Mouse (Mus musculus) G1E (cell line): ENCODE measurements around the gene Wdfy2. TPM values are rescaled to one million over a fixed set of nuclear protein-coding genes. Genes with fewer than 3 reads are reported as not detected.

ENCODE experiments used
- ATAC-seq: 2 replicates; pipeline ENCODE4 v1.8.0; 2016; ENCODE audit warnings: mild to moderate bottlenecking; ENCODE audit not compliant: insufficient number of reproducible peaks, poor library complexity, low FRiP score, severe bottlenecking; ENCODE audit errors: extremely low read depth
- DNase-seq: peaks from one replicate; pipeline ENCODE4 v3.0.0; 2012; ENCODE audit warnings: low spot score
- H3K27me3 ChIP-seq: 2 replicates; pipeline ENCODE4 v1.6.1; 2012; ENCODE audit warnings: mild to moderate bottlenecking, low read length, inconsistent platforms; ENCODE audit not compliant: insufficient read depth
- H3K36me3 ChIP-seq: replicated peaks from 2 replicates; pipeline ENCODE3; 2012; ENCODE audit warnings: mild to moderate bottlenecking, inconsistent platforms
- H3K4me1 ChIP-seq: 2 replicates; pipeline ENCODE4 v1.6.1; 2012; ENCODE audit warnings: low read depth, low read length, inconsistent platforms, mixed read lengths; ENCODE audit not compliant: insufficient read depth
- H3K4me3 ChIP-seq: 2 replicates; pipeline ENCODE4 v1.5.1; 2012; ENCODE audit warnings: low read depth, mild to moderate bottlenecking, inconsistent platforms, low read length, moderate library complexity, mixed read lengths
- H3K9me3 ChIP-seq: replicated peaks from 2 replicates; pipeline ENCODE4 v1.6.1; 2012; ENCODE audit warnings: inconsistent platforms
- CTCF ChIP-seq: IDR thresholded peaks from 2 replicates; pipeline ENCODE4 v1.5.1; 2012; ENCODE audit warnings: low read depth, low read length, inconsistent platforms, mixed read lengths
- GATA1 ChIP-seq: IDR thresholded peaks from 2 replicates; pipeline ENCODE4 v1.6.1; 2012; ENCODE audit warnings: borderline replicate concordance, low read length, inconsistent platforms, mixed read lengths
- GATA2 ChIP-seq: IDR thresholded peaks from 2 replicates; pipeline ENCODE4 v1.6.1; 2012; ENCODE audit warnings: low read depth, low read length, inconsistent platforms, borderline replicate concordance
- POLR2AphosphoS5 ChIP-seq: IDR thresholded peaks from 2 replicates; pipeline ENCODE4 v1.6.1; 2012; ENCODE audit warnings: low read depth, low read length, inconsistent platforms; ENCODE audit not compliant: insufficient replicate concordance
- TAL1 ChIP-seq: conservative IDR thresholded peaks from 2 replicates; pipeline ENCODE4 v1.6.1; 2012; ENCODE audit warnings: low read depth, low read length, inconsistent platforms, mixed read lengths
- polyA plus RNA-seq: library from polyadenylated mRNA; stranded (reverse); fragments of >175 nt; gene quantifications from 2 replicates; pipeline ENCODE4 v1.2.3, GENCODE M21; 2012
- total RNA-seq, 2 experiments: library from RNA; stranded (forward) in 1 of 2; stranded (reverse) in 1 of 2; fragments of 200-1000 nt in 1 of 2; fragments of >200 nt in 1 of 2; fragmentation: Nextera tagmentation in 1 of 2; gene quantifications; 2 replicates each; pipeline ENCODE4 v1.2.3; 2014 to 2017

The Wdfy2 gene
- total and polyA plus RNA-seq, 3 experiments = 2.3 to 14.6 (median 10.3) TPM

DNA sequence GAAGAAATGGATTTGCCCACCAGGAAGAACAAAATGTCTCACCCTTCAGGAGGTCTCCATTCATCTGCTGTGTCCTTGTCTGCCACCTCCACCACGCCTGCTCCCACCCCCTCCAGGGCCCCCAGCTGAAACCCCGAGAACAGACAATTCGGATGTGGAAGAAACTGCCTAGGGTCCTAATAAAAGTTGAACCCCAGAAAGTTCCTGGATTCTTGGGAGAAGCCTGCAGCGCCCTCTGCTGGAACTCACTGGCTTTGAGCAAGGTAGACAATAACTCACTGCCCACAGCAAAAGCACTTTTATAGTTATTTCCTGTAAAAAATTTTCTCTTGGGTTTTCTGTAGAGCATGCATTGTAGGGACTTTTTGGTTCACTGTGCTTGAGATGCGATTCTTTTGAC, 137.6 kb downstream of the Wdfy2 start:
- no peaks in the 10 kb centered on the region for H3K36me3 ChIP-seq
- ATAC-seq = no peak
- TF ChIP-seq CTCF = peak; percentile 57; the same call in 1 of the 2 replicates
- no peak for TF ChIP-seq GATA2
- H3K27me3 ChIP-seq = peaks cover 9% of the 10 kb centered on the region
- H3K4me1 ChIP-seq = no peaks in the 10 kb centered on the region; the same call in 1 of the 2 replicates
- H3K4me3 ChIP-seq = no peak overlapping the region
- DNase-seq = peak; percentile 23
- no peaks in the 10 kb centered on the region for H3K9me3 ChIP-seq

DNA sequence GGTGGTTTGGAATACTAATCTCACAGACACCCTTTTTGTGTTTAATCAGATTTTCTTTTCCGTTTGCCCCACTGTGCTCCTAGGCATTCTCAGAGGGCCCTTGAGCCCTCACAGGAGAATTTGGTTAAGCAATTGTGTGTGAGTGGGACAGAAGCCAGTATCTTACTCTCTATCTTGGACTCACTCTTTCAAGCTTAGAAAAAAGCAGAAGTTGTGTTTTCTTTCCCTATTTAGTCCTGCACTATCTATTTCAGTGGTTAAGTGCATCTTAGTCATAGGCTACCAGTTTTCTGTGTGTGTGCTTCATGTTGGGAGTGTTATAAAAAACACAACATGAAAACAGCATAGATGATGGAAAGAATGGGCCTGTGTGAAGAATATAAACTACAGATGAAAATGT, 142.3 kb downstream of the Wdfy2 start:
- Histone ChIP-seq H3K4me1 (no peaks in the 10 kb centered on the region; the same call in 1 of the 2 replicates), H3K4me3 (no peak overlapping the region), H3K9me3 (no peaks in the 10 kb centered on the region), H3K27me3 (no peaks in the 10 kb centered on the region), H3K36me3 (no peaks in the 10 kb centered on the region)
- no peak for ATAC-seq
- DNase-seq = no peak
- TF ChIP-seq TAL1 (no peak), GATA2 (no peak), POLR2AphosphoS5 (no peak), CTCF (no peak), GATA1 (no peak)

- H3K27me3 ChIP-seq = no peaks in the 10 kb centered on the region
- DNase-seq = no peak
- no peak within 1 kb of the TSS for H3K4me3 ChIP-seq
- ATAC-seq = no peak
- no peaks in the 10 kb centered on the region for H3K4me1 ChIP-seq
- no peaks in the 10 kb centered on the region for H3K9me3 ChIP-seq
- no peaks in the 10 kb centered on the region for H3K36me3 ChIP-seq
- no peak for TF ChIP-seq GATA2
- TF ChIP-seq CTCF = no peak
- no peak for TF ChIP-seq POLR2AphosphoS5
- no peak for TF ChIP-seq TAL1
Observed at GRCm38 (mm10) chr14:62984410-62984809, 146.9 kb downstream of the Wdfy2 start, which contains the start of gene Defb48. Gene Defb48 (minus strand): TSS chr14:62984510.

DNA sequence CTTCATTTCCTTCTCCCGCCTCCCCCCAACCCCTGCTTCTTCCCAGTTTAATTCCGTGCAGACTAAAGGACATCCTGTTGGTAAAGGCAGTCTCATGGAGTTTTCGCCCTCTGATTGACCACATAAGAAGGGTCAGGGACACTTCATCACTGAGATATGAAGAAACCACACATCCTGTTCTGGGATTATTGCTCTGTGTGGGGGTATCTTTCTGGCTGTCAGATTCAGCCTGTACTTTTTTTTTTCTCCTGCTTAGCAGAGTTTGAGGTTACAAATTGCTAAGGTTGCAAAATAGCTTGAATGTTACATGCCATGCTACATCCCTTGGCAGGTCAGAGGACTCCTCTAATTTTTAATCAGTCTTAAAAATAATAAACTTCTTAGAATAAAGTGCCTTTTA, 153.8 kb downstream of the Wdfy2 start:
- DNase-seq = no peak

DNA sequence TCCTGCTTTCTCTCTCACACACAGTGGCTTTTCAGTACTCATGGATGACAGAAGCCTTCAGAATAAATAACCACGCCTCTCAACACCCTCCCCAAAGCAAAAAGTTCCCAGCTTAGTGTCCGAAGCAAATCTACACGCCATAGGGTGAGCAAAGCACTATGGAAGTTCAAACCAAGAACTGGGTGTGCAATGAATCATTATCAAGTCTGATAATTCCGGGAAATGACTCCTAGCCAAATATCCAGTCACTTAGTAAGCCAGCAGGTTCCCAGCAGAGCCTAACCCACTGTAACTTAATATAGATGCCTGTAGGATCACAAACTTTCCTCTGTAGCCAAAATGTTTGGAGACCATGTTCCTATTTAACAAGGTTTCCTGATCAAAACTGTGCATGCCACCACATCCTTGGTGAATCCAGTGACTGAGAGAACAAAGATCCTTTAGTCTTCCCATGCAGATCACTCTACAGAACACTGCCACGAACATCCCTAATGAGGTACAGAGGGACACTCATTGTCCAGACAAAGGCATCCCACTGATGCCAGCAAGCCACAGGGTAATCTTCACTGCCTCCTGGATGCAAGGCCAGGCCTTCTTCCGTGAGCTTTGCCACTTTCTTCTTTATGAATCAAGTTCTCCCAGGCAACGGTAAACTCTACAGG, 154.5 kb downstream of the Wdfy2 start:
- TF ChIP-seq CTCF (no peak), POLR2AphosphoS5 (no peak), TAL1 (no peak), GATA1 (no peak), GATA2 (no peak)
- Histone ChIP-seq H3K36me3 (no peaks in the 10 kb centered on the region), H3K4me1 (no peaks in the 10 kb centered on the region), H3K9me3 (no peaks in the 10 kb centered on the region), H3K4me3 (no peak overlapping the region), H3K27me3 (no peaks in the 10 kb centered on the region; the same call in 1 of the 2 replicates)
- DNase-seq (no peak), ATAC-seq (no peak)

More for the DNA sequence above, 153.8 kb downstream of the Wdfy2 start:
- TF ChIP-seq POLR2AphosphoS5 (no peak), GATA2 (no peak), CTCF (no peak), GATA1 (no peak)
- no peaks in the 10 kb centered on the region for H3K9me3 ChIP-seq
- ATAC-seq = no peak
- no peaks in the 10 kb centered on the region for H3K36me3 ChIP-seq
- H3K27me3 ChIP-seq = no peaks in the 10 kb centered on the region; the same call in 1 of the 2 replicates
- no peak overlapping the region for H3K4me3 ChIP-seq
- no peaks in the 10 kb centered on the region for H3K4me1 ChIP-seq

GRCm38 (mm10) chr14:62997777-62998176, 160.3 kb downstream of the Wdfy2 start, which contains the start of gene Defb47:
Gene Defb47 (plus strand): TSS chr14:62998077.
- ATAC-seq = no peak
- TF ChIP-seq GATA1 (no peak), CTCF (no peak), GATA2 (no peak), TAL1 (no peak), POLR2AphosphoS5 (no peak)
- no peak for DNase-seq
- Histone ChIP-seq H3K9me3 (no peaks in the 10 kb centered on the region), H3K36me3 (no peaks in the 10 kb centered on the region), H3K27me3 (0 out of 2 replicates have a peak, but pooled peaks cover 3% of the 10 kb centered on the region), H3K4me3 (no peak within 1 kb of the TSS), H3K4me1 (no peaks in the 10 kb centered on the region)

DNA sequence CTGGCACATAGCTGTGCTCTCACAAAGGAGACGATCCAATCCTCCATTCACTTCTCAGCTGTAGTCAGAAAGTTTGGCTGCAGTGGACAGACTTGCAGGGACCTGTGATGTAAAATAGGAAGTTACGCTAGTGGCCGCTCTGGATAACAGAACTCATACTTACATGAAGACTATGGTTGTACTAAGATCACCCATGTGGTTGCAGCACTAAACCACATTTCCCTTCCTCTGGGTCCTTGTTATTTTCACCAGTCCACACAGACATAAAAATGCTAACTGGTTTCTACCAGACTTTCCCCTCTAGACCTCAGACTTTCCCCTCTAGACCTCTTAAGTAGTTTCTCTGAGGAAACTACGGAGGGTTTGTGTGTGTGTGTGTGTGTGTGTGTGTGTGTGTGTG, 161.5 kb downstream of the Wdfy2 start:
- ATAC-seq = no peak
- H3K9me3 ChIP-seq = no peaks in the 10 kb centered on the region
- no peak for DNase-seq
- no peak overlapping the region for H3K4me3 ChIP-seq
- no peaks in the 10 kb centered on the region for H3K4me1 ChIP-seq
- H3K36me3 ChIP-seq = no peaks in the 10 kb centered on the region
- TF ChIP-seq GATA2 (no peak), POLR2AphosphoS5 (no peak), GATA1 (no peak), TAL1 (no peak), CTCF (no peak)
- 0 out of 2 replicates have a peak, but pooled peaks cover 3% of the 10 kb centered on the region for H3K27me3 ChIP-seq
